Mouse (Mus musculus): ENCODE data around the gene Tmem164. TPM values are rescaled to one million over a fixed set of nuclear protein-coding genes. Genes with fewer than 3 reads are reported as not detected.

Tmem164 gene
- polyA plus RNA-seq, 1 experiment = 15.9 TPM

- Histone ChIP-seq H3K36me3 (ENCODE audit: control insufficient read depth, insufficient read depth, low read length) (no peaks in the 10 kb centered on the region), H3K27me3 (replicated peaks; ENCODE audit: control insufficient read depth, insufficient read depth, low read length) (no peaks in the 10 kb centered on the region), H3K27ac (ENCODE audit: insufficient read depth, low read depth, low read length) (no peak overlapping the region), H3K4me1 (ENCODE audit: control insufficient read depth, insufficient read depth, low read length) (no peaks in the 10 kb centered on the region), H3K4me3 (ENCODE audit: insufficient read depth, low read depth, low read length) (no peak overlapping the region)
- DNase-seq = no peak
- TF ChIP-seq POLR2A (IDR thresholded peaks at IDR 0.05; ENCODE audit: low read depth, low read length) (no peak), CTCF (conservative IDR thresholded peaks at IDR 0.05; ENCODE audit: insufficient read depth, insufficient read length, low read depth, low read length) (no peak)
Observed at GRCm38 (mm10) chrX:142747428-142747827, 66.2 kb downstream of the Tmem164 start.

- Histone ChIP-seq H3K27ac (ENCODE audit: insufficient read depth, low read depth, low read length) (no peak overlapping the region), H3K4me1 (ENCODE audit: control insufficient read depth, insufficient read depth, low read length) (no peaks in the 10 kb centered on the region), H3K4me3 (ENCODE audit: insufficient read depth, low read depth, low read length) (no peak overlapping the region), H3K36me3 (ENCODE audit: control insufficient read depth, insufficient read depth, low read length) (no peaks in the 10 kb centered on the region), H3K27me3 (replicated peaks; ENCODE audit: control insufficient read depth, insufficient read depth, low read length) (no peaks in the 10 kb centered on the region)
- WGBS = 92% methylated on average over 3 of the region's 3 CpGs
- TF ChIP-seq CTCF (conservative IDR thresholded peaks at IDR 0.05; ENCODE audit: insufficient read depth, insufficient read length, low read depth, low read length) (no peak), POLR2A (IDR thresholded peaks at IDR 0.05; ENCODE audit: low read depth, low read length) (no peak)
- no peak for DNase-seq
Observed at GRCm38 (mm10) chrX:142748574-142748973, 67.4 kb downstream of the Tmem164 start.

- Histone ChIP-seq H3K4me3 (ENCODE audit: insufficient read depth, low read depth, low read length) (no peak overlapping the region), H3K27ac (ENCODE audit: insufficient read depth, low read depth, low read length) (no peak overlapping the region), H3K4me1 (ENCODE audit: control insufficient read depth, insufficient read depth, low read length) (no peaks in the 10 kb centered on the region), H3K36me3 (ENCODE audit: control insufficient read depth, insufficient read depth, low read length) (no peaks in the 10 kb centered on the region), H3K27me3 (replicated peaks; ENCODE audit: control insufficient read depth, insufficient read depth, low read length) (no peaks in the 10 kb centered on the region)
- TF ChIP-seq POLR2A (IDR thresholded peaks at IDR 0.05; ENCODE audit: low read depth, low read length) (no peak), CTCF (conservative IDR thresholded peaks at IDR 0.05; ENCODE audit: insufficient read depth, insufficient read length, low read depth, low read length) (no peak)
- no peak for DNase-seq
- 90% methylated on average over 4 of the region's 4 CpGs for WGBS
Observed at GRCm38 (mm10) chrX:142750775-142751174, 69.6 kb downstream of the Tmem164 start.

GRCm38 (mm10) chrX:142755542-142755941 is 74.3 kb downstream of the Tmem164 start:
- TF ChIP-seq POLR2A (IDR thresholded peaks at IDR 0.05; ENCODE audit: low read depth, low read length) (no peak), CTCF (conservative IDR thresholded peaks at IDR 0.05; ENCODE audit: insufficient read depth, insufficient read length, low read depth, low read length) (no peak)
- Histone ChIP-seq H3K4me1 (ENCODE audit: control insufficient read depth, insufficient read depth, low read length) (no peaks in the 10 kb centered on the region), H3K4me3 (ENCODE audit: insufficient read depth, low read depth, low read length) (no peak overlapping the region), H3K27ac (ENCODE audit: insufficient read depth, low read depth, low read length) (no peak overlapping the region), H3K36me3 (ENCODE audit: control insufficient read depth, insufficient read depth, low read length) (no peaks in the 10 kb centered on the region), H3K27me3 (replicated peaks; ENCODE audit: control insufficient read depth, insufficient read depth, low read length) (no peaks in the 10 kb centered on the region)
- no peak for DNase-seq
- WGBS = 66% methylated on average over 6 of the region's 6 CpGs

- no peaks in the 10 kb centered on the region for H3K4me1 ChIP-seq (ENCODE audit: control insufficient read depth, insufficient read depth, low read length)
- H3K4me3 ChIP-seq (ENCODE audit: insufficient read depth, low read depth, low read length) = no peak overlapping the region
- no peaks in the 10 kb centered on the region for H3K27me3 ChIP-seq (replicated peaks; ENCODE audit: control insufficient read depth, insufficient read depth, low read length)
- no peak overlapping the region for H3K27ac ChIP-seq (ENCODE audit: insufficient read depth, low read depth, low read length)
- TF ChIP-seq POLR2A (IDR thresholded peaks at IDR 0.05; ENCODE audit: low read depth, low read length) = no peak
- no peak for TF ChIP-seq CTCF (conservative IDR thresholded peaks at IDR 0.05; ENCODE audit: insufficient read depth, insufficient read length, low read depth, low read length)
- 91% methylated on average over 6 of the region's 6 CpGs for WGBS
- no peaks in the 10 kb centered on the region for H3K36me3 ChIP-seq (ENCODE audit: control insufficient read depth, insufficient read depth, low read length)
- no peak for DNase-seq
Observed at GRCm38 (mm10) chrX:142760415-142760814, 79.2 kb downstream of the Tmem164 start.

GRCm38 (mm10) chrX:142763337-142763736 is 82.1 kb downstream of the Tmem164 start:
- Histone ChIP-seq H3K4me3 (ENCODE audit: insufficient read depth, low read depth, low read length) (no peak overlapping the region), H3K27me3 (replicated peaks; ENCODE audit: control insufficient read depth, insufficient read depth, low read length) (no peaks in the 10 kb centered on the region), H3K4me1 (ENCODE audit: control insufficient read depth, insufficient read depth, low read length) (no peaks in the 10 kb centered on the region), H3K27ac (ENCODE audit: insufficient read depth, low read depth, low read length) (no peak overlapping the region), H3K36me3 (ENCODE audit: control insufficient read depth, insufficient read depth, low read length) (no peaks in the 10 kb centered on the region)
- TF ChIP-seq CTCF (conservative IDR thresholded peaks at IDR 0.05; ENCODE audit: insufficient read depth, insufficient read length, low read depth, low read length) (no peak), POLR2A (IDR thresholded peaks at IDR 0.05; ENCODE audit: low read depth, low read length) (no peak)
- 79% methylated on average over 7 of the region's 7 CpGs for WGBS
- DNase-seq = no peak

- Histone ChIP-seq H3K36me3 (ENCODE audit: control insufficient read depth, insufficient read depth, low read length) (no peaks in the 10 kb centered on the region), H3K4me3 (ENCODE audit: insufficient read depth, low read depth, low read length) (no peak overlapping the region), H3K27ac (ENCODE audit: insufficient read depth, low read depth, low read length) (no peak overlapping the region), H3K27me3 (replicated peaks; ENCODE audit: control insufficient read depth, insufficient read depth, low read length) (no peaks in the 10 kb centered on the region), H3K4me1 (ENCODE audit: control insufficient read depth, insufficient read depth, low read length) (no peaks in the 10 kb centered on the region)
- no peak for TF ChIP-seq POLR2A (IDR thresholded peaks at IDR 0.05; ENCODE audit: low read depth, low read length)
- TF ChIP-seq CTCF (conservative IDR thresholded peaks at IDR 0.05; ENCODE audit: insufficient read depth, insufficient read length, low read depth, low read length) = no peak
- no peak for DNase-seq
- WGBS = 90% methylated on average over 6 of the region's 6 CpGs
Observed at GRCm38 (mm10) chrX:142769698-142770097, 88.5 kb downstream of the Tmem164 start.

DNA sequence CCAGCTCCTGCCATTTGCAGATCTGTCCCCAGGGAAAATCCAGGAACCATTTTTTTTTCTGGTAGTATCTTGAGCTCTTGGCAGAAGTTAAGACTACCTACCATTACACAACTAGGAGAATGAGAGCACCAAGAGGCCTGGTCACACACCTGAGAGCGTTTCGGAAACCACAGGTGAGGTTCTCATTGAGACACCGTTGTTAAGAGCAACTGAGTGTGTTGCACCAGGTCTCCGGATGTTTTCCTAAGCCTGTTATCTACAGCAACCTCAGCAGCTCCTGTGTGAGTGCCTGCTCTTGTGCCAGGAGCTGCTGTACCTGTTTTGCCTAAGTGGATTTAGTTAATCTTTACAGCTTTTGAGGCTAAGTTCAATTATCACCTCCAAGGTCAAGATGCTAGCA is 92.5 kb downstream of the Tmem164 start:
- Histone ChIP-seq H3K4me1 (ENCODE audit: control insufficient read depth, insufficient read depth, low read length) (no peaks in the 10 kb centered on the region), H3K27me3 (replicated peaks; ENCODE audit: control insufficient read depth, insufficient read depth, low read length) (no peaks in the 10 kb centered on the region), H3K27ac (ENCODE audit: insufficient read depth, low read depth, low read length) (no peak overlapping the region), H3K4me3 (ENCODE audit: insufficient read depth, low read depth, low read length) (no peak overlapping the region), H3K36me3 (ENCODE audit: control insufficient read depth, insufficient read depth, low read length) (no peaks in the 10 kb centered on the region)
- TF ChIP-seq POLR2A (IDR thresholded peaks at IDR 0.05; ENCODE audit: low read depth, low read length) = no peak
- DNase-seq = peak; percentile 2
- WGBS = 80% methylated on average over 4 of the region's 4 CpGs

Measured in kidney, adult 2 months (tissue).